Mouse (Mus musculus) kidney, embryonic 16.5 days (tissue): ENCODE data around the gene Plekhg6. TPM values are rescaled to one million over a fixed set of nuclear protein-coding genes. Genes with fewer than 3 reads are reported as not detected.

Source experiments
- ATAC-seq: fragments of 200-750 bp; cut with Nextera tagmentation; 2 replicates; pipeline ENCODE4 v1.8.0; 2017; ENCODE audit warnings: moderate TSS enrichment; ENCODE audit not compliant: low FRiP score, low TSS enrichment
- H3K27ac ChIP-seq: fragments of 300-500 bp; sonication (generic); 2 replicates; pipeline ENCODE4 v1.5.1; 2014; ENCODE audit warnings: low read length
- H3K27me3 ChIP-seq: fragments of 300-500 bp; sonication (generic); 2 replicates; pipeline ENCODE4 v1.6.1; 2014; ENCODE audit warnings: low read length, control low read depth, mixed read lengths; ENCODE audit not compliant: insufficient read depth
- H3K36me3 ChIP-seq: fragments of 300-500 bp; sonication (generic); 2 replicates; pipeline ENCODE4 v1.6.1; 2014; ENCODE audit warnings: low read length, control low read depth, mixed read lengths; ENCODE audit not compliant: insufficient read depth
- H3K4me1 ChIP-seq: fragments of 300-500 bp; sonication (generic); 2 replicates; pipeline ENCODE4 v1.6.1; 2014; ENCODE audit warnings: low read length, control low read depth, mixed read lengths; ENCODE audit not compliant: insufficient read depth
- H3K4me2 ChIP-seq: fragments of 300-500 bp; sonication (generic); replicated peaks from 2 replicates; pipeline ENCODE4 v1.6.1; 2014; ENCODE audit warnings: low read depth, low read length
- H3K4me3 ChIP-seq: fragments of 300-500 bp; sonication (generic); 2 replicates; pipeline ENCODE4 v1.5.1; 2014; ENCODE audit warnings: mild to moderate bottlenecking, low read length
- H3K9ac ChIP-seq: fragments of 300-500 bp; sonication (generic); replicated peaks from 2 replicates; pipeline ENCODE4 v1.6.1; 2014; ENCODE audit warnings: low read length
- H3K9me3 ChIP-seq: fragments of 300-500 bp; sonication (generic); 2 replicates; pipeline ENCODE4 v1.6.1; 2016; ENCODE audit warnings: low read length, control low read depth
- WGBS: fragments of 180-500 bp; shearing (Covaris S2); extraction: QIAGEN DNeasy Blood & Tissue Kit; methylation state at CpG from one replicate; pipeline ENCODE4 v1.1.7; 2014; 5-methylcytosine and 5-hydroxymethylcytosine counted together
- polyA plus RNA-seq: library from polyadenylated mRNA; unstranded; fragments of >200 nt; fragmentation: Nextera tagmentation; extraction: Ambion mirVana; gene quantifications from 2 replicates; pipeline ENCODE4 v1.2.1, GENCODE M21; 2015

Gene Plekhg6
- polyA plus RNA-seq, 1 experiment from 2014 or later: 4.9 TPM

GRCm38 (mm10) chr6:125350231-125350994 lies 30.2 kb downstream of the Plekhg6 start:
- 2% methylated on average over 20 of the region's 20 CpGs for WGBS
- H3K27ac ChIP-seq: peak overlapping the region; percentile 90
- H3K36me3 ChIP-seq: no peaks in the 10 kb centered on the region
- H3K4me2 ChIP-seq: peak overlapping the region; percentile 70
- H3K4me1 ChIP-seq: peaks cover 63% of the 10 kb centered on the region
- peak overlapping the region; percentile 92 for H3K9ac ChIP-seq
- H3K27me3 ChIP-seq: no peaks in the 10 kb centered on the region
- peak overlapping the region; percentile 83 for H3K4me3 ChIP-seq
- H3K9me3 ChIP-seq: no peaks in the 10 kb centered on the region
- peak; percentile 19 for ATAC-seq

- H3K4me1 ChIP-seq: peaks cover 57% of the 10 kb centered on the region
- peak overlapping the region; percentile 90 for H3K27ac ChIP-seq
- peak overlapping the region; percentile 92 for H3K9ac ChIP-seq
- H3K36me3 ChIP-seq: no peaks in the 10 kb centered on the region
- H3K9me3 ChIP-seq: no peaks in the 10 kb centered on the region
- H3K4me3 ChIP-seq: peak overlapping the region; percentile 83
- H3K4me2 ChIP-seq: peak overlapping the region; percentile 70
- peak; percentile 83 for ATAC-seq
- no peaks in the 10 kb centered on the region for H3K27me3 ChIP-seq
- WGBS: 0% methylated on average over 26 of the region's 27 CpGs
These were observed 30.9 kb downstream of the Plekhg6 start for GRCm38 (mm10) chr6:125349575-125350230.

GRCm38 (mm10) chr6:125348721-125349574 lies 31.6 kb downstream of the Plekhg6 start, which contains the start of gene Tnfrsf1a:
Tnfrsf1a (plus strand) TSS chr6:125349362.
- WGBS: 10% methylated on average over 22 of the region's 22 CpGs
- H3K9ac ChIP-seq: peak within 1 kb of the TSS; percentile 92
- no peak; the same call in 1 of the 2 replicates for ATAC-seq
- H3K36me3 ChIP-seq: no peaks in the 10 kb centered on the region
- H3K4me3 ChIP-seq: peak within 1 kb of the TSS; percentile 83
- no peaks in the 10 kb centered on the region for H3K27me3 ChIP-seq
- peak within 1 kb of the TSS; percentile 90 for H3K27ac ChIP-seq
- peaks cover 57% of the 10 kb centered on the region for H3K4me1 ChIP-seq
- no peaks in the 10 kb centered on the region for H3K9me3 ChIP-seq
- H3K4me2 ChIP-seq: peak within 1 kb of the TSS; percentile 70

- Histone ChIP-seq H3K36me3 (no peaks in the 10 kb centered on the region), H3K27me3 (no peaks in the 10 kb centered on the region), H3K9ac (no peak overlapping the region), H3K4me2 (no peak overlapping the region), H3K4me3 (no peak overlapping the region), H3K27ac (no peak overlapping the region), H3K4me1 (peaks cover 36% of the 10 kb centered on the region), H3K9me3 (no peaks in the 10 kb centered on the region)
- no peak for ATAC-seq
- 66% methylated on average over 2 of the region's 2 CpGs for whole genome bisulfite sequencing
These were observed 34.6 kb downstream of the Plekhg6 start for GRCm38 (mm10) chr6:125346029-125346428.

GRCm38 (mm10) chr6:125345625-125346024 lies 35.0 kb downstream of the Plekhg6 start:
- H3K27me3 ChIP-seq: no peaks in the 10 kb centered on the region
- 86% methylated on average over 1 of the region's 1 CpGs for WGBS
- ATAC-seq: no peak
- H3K4me3 ChIP-seq: no peak overlapping the region
- peaks cover 33% of the 10 kb centered on the region for H3K4me1 ChIP-seq
- H3K9ac ChIP-seq: no peak overlapping the region
- no peak overlapping the region for H3K27ac ChIP-seq
- H3K36me3 ChIP-seq: no peaks in the 10 kb centered on the region
- H3K9me3 ChIP-seq: no peaks in the 10 kb centered on the region
- H3K4me2 ChIP-seq: no peak overlapping the region

- no peaks in the 10 kb centered on the region for H3K36me3 ChIP-seq
- H3K9me3 ChIP-seq: no peaks in the 10 kb centered on the region
- no peak overlapping the region for H3K9ac ChIP-seq
- H3K4me3 ChIP-seq: no peak overlapping the region
- no peak for ATAC-seq
- H3K27me3 ChIP-seq: no peaks in the 10 kb centered on the region
- 58% methylated on average over 4 of the region's 4 CpGs for WGBS
- no peak overlapping the region for H3K27ac ChIP-seq
- peaks cover 36% of the 10 kb centered on the region for H3K4me1 ChIP-seq
- no peak overlapping the region for H3K4me2 ChIP-seq
These were observed 35.7 kb downstream of the Plekhg6 start for GRCm38 (mm10) chr6:125344866-125345265.

- WGBS: 10% methylated on average over 8 of the region's 8 CpGs
- no peaks in the 10 kb centered on the region for H3K27me3 ChIP-seq
- no peak overlapping the region for H3K4me2 ChIP-seq
- ATAC-seq: no peak
- H3K4me1 ChIP-seq: peaks cover 36% of the 10 kb centered on the region
- no peaks in the 10 kb centered on the region for H3K36me3 ChIP-seq
- H3K9me3 ChIP-seq: no peaks in the 10 kb centered on the region
- H3K4me3 ChIP-seq: no peak overlapping the region
- H3K9ac ChIP-seq: 0 out of 2 replicates have a peak overlapping the region, but pooled peaks have one; percentile 22
- no peak overlapping the region for H3K27ac ChIP-seq
These were observed 36.5 kb downstream of the Plekhg6 start for GRCm38 (mm10) chr6:125344084-125344483.

GRCm38 (mm10) chr6:125342198-125342597 lies 38.4 kb downstream of the Plekhg6 start:
- no peak overlapping the region for H3K9ac ChIP-seq
- no peak overlapping the region for H3K4me2 ChIP-seq
- no peak overlapping the region for H3K27ac ChIP-seq
- H3K4me1 ChIP-seq: peaks cover 26% of the 10 kb centered on the region
- no peaks in the 10 kb centered on the region for H3K36me3 ChIP-seq
- H3K27me3 ChIP-seq: no peaks in the 10 kb centered on the region
- no peak overlapping the region for H3K4me3 ChIP-seq
- 79% methylated on average over 3 of the region's 3 CpGs for WGBS
- no peak for ATAC-seq
- H3K9me3 ChIP-seq: no peaks in the 10 kb centered on the region

- Histone ChIP-seq H3K4me2 (no peak overlapping the region), H3K4me1 (peaks cover 26% of the 10 kb centered on the region), H3K4me3 (no peak overlapping the region), H3K9me3 (no peaks in the 10 kb centered on the region), H3K9ac (no peak overlapping the region; the same call in 1 of the 2 replicates), H3K36me3 (no peaks in the 10 kb centered on the region), H3K27me3 (no peaks in the 10 kb centered on the region), H3K27ac (peak overlapping the region; percentile 82)
- WGBS: 62% methylated on average over 5 of the region's 5 CpGs
- ATAC-seq: 0 out of 2 replicates have a peak, but pooled peaks have one; percentile 37
These were observed 40.3 kb downstream of the Plekhg6 start for GRCm38 (mm10) chr6:125340244-125340643.
